ENCODE assay signal across 8 mouse cellular contexts in genomic region chr10:96617951-96618575, GRCm38 (mm10). TPM values are rescaled to one million over a fixed set of nuclear protein-coding genes. Genes with fewer than 3 reads are reported as not detected.
DNase-seq lines count a peak whose midpoint lies in the region; ATAC-seq lines count a peak whose summit lies in the region.

No protein-coding gene starts in this region.

- no peaks in the 10 kb centered on the region for H3K36me3 ChIP-seq in intestine, embryonic 16.5 days (ENCODE audit: control insufficient read depth, insufficient read depth, low read length)

- peak; percentile 22 for ATAC-seq in intestine, embryonic 16.5 days

- peaks cover 14% of the 10 kb centered on the region for H3K4me1 ChIP-seq in intestine, embryonic 16.5 days (ENCODE audit: control insufficient read depth, insufficient read depth, low read length)

- WGBS in intestine, embryonic 16.5 days: under 1% methylated on average over 29 of the region's 29 CpGs

- peak overlapping the region; percentile 96 for H3K27ac ChIP-seq in intestine, embryonic 16.5 days (ENCODE audit: low read length)

- H3K9ac ChIP-seq in intestine, embryonic 16.5 days (ENCODE audit: low read depth, low read length): peak overlapping the region; percentile 100

- H3K4me3 ChIP-seq in intestine, embryonic 16.5 days (ENCODE audit: low read length): peak overlapping the region; percentile 97

- intact Hi-C loops in left cerebral cortex, postnatal 36 days (cut with DNase I): loop anchor here (2.0 to 10.0 kb wide), 5 partner anchors 109 to 695 kb away; no protein-coding TSS in a partner anchor

- H3K27me3 ChIP-seq in intestine, embryonic 16.5 days (replicated peaks; ENCODE audit: control insufficient read depth, insufficient read depth, low read length): no peaks in the 10 kb centered on the region

- H3K9me3 ChIP-seq in intestine, embryonic 16.5 days (ENCODE audit: control insufficient read depth, low read length): no peaks in the 10 kb centered on the region

- peak overlapping the region; percentile 49 for H3K4me2 ChIP-seq in intestine, embryonic 16.5 days (ENCODE audit: low read depth, low read length)

- DNase-seq in adrenal gland, adult 8-10 months: peak; percentile 79
- peak; percentile 66 for DNase-seq in embryo, embryonic 9.5 days (ENCODE audit: extremely low spot score)
- DNase-seq in gastrocnemius, postnatal 4 days (ENCODE audit: low spot score in 2 of 2): peak; percentile 27 to 63
- peak; percentile 36 to 52 for DNase-seq in left cerebral cortex, postnatal 36 days (ENCODE audit: low spot score in 2 of 2)
- DNase-seq in mesoderm, embryonic 11.5 days (ENCODE audit: low read depth, low spot score): peak; percentile 82
- DNase-seq in right cerebral cortex, postnatal 4 days: peak; percentile 40
- peak; percentile 71 for DNase-seq in yolk sac, embryonic 10.5 days (ENCODE audit: low spot score)

RNA-seq across cellular contexts. Expression of gene Btg1, which starts 1.3 kb away (rescaled TPM):
- 100 to 1,000 TPM; 103 to 173 (median 127) TPM for total RNA-seq in adrenal gland, adult 8-10 months (2022)
- 10 to 100 TPM; 65.8 to 67.8 TPM for total RNA-seq in gastrocnemius, postnatal 4 days (2021)
- polyA plus RNA-seq in intestine, embryonic 16.5 days (2015; fragmentation: Nextera tagmentation; extraction: Ambion mirVana): 43.2 and 43.9 TPM in 2 replicates
- total RNA-seq in left cerebral cortex, postnatal 36 days (2021): 10 to 100 TPM; 34.8 to 41.6 TPM

Comparison
In these comparisons a context has a peak if more than half of its experiments do, and no peak if none do; other contexts are left out.
1. Peak in every context shown above with its lines: DNase-seq, ATAC-seq, H3K4me3 ChIP-seq and H3K27ac ChIP-seq.